Mouse (Mus musculus) E14TG2a.4 (cell line): Measurements from ENCODE around the gene Alk.

Experiments used
- CTCF ChIP-seq: conservative IDR thresholded peaks from 2 replicates; pipeline ENCODE4 v1.5.1; 2014; ENCODE audit warnings: low read length
- NANOG ChIP-seq: IDR thresholded peaks from 2 replicates; pipeline ENCODE4 v1.6.1; 2014; ENCODE audit warnings: borderline replicate concordance, low read length, mixed read lengths

DNA sequence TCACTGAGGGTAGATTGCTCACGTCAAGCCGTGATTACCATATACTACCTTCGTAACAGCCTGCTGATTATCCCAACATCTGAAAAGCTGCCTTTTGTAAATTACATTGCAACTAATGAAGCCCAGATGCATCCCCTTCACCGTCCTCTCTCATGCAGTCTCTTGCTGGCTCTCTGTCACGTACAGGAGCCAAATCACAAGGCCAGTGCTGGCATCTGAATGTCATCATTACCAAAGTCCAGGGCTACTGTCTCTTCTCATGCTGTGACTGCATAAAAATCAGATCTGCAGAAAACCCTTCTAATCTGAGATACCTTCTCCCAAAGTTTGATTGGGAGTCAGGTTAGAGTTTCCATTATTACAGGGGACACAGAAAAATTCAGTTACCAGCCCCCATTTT, 351.0 kb downstream of the Alk start:
- no peak for TF ChIP-seq CTCF
- no peak for TF ChIP-seq NANOG
